Mouse (Mus musculus) ES-Bruce4 (cell line): ENCODE measurements around the gene Itih5.

Source experiments
- CTCF ChIP-seq: IDR thresholded peaks from one replicate; pipeline ENCODE4 v1.8.1; 2011; ENCODE audit warnings: low read depth, low read length
- EP300 ChIP-seq: IDR thresholded peaks from 2 replicates; pipeline ENCODE4 v1.6.1; 2011; ENCODE audit warnings: low read depth, low read length; ENCODE audit not compliant: insufficient read depth
- POLR2A ChIP-seq: IDR thresholded peaks from one replicate; pipeline ENCODE4 v1.8.1; 2011; ENCODE audit warnings: low read length; ENCODE audit not compliant: insufficient read depth

DNA sequence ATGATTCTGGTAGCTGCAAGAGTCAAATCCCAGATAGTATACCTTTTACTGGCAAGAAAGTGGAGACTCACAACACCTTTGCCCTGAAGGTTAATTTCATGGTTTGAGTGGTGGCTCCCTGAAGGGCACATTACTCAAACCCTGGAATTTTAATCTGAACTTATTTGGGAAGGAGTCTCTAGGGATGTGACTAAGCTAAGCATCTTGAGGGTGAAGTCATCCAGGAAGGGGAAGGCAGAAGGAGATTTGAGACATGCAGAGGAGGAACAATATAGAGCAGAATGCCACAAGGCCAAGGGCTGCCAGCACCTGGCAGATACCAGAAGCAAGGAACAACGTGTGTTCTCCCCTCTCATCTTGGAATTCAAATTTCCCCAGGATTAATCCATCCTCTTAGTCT, 34.6 kb upstream of the Itih5 start:
- no peak for TF ChIP-seq POLR2A
- TF ChIP-seq CTCF, result no peak
- no peak for TF ChIP-seq EP300
